Mouse (Mus musculus): Measurements from ENCODE around the gene Ccdc85b.

DNA sequence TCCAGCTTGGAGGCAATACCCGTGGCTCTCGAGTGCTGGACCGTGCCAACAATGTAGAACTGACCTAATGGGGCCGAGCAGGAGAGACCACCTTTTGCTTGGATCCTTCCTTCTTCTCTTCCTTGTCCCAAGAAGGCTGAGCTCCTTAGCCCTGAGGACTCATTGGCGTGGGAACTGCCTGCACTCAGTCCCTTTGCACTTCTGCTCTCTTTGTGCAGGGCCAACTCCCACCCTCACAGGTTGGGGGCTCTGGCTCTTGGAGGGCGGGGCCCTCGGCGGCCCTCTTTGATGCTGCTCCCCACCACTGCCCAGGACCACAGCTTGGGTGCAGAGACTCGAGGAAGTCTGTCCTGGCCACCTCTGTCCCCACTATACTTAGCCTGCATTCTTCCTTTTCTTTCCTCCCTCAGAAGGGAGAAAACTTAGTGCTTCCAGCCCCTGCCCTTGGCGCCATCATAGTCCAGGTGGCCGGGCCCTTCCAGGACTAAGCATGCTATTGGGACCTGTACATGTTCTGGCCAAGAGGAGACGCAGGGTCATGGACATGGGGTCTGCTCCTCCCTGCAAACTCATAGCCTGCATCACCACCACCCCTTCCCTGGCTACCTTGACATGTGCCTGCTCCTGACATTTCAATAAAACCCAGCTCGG is 30.9 kb downstream of the Ccdc85b start:
- no peak for TF ChIP-seq CTCF (IDR thresholded peaks at IDR 0.05; ENCODE audit: borderline replicate concordance, insufficient read depth, low read depth, low read length)
- no peak for TF ChIP-seq POLR2A (IDR thresholded peaks at IDR 0.05; ENCODE audit: borderline replicate concordance, insufficient read depth, low read length)

Measured in cerebellum, adult 2 months (tissue).